Mouse (Mus musculus) heart, adult 2 months (tissue): ENCODE measurements at regions not wholly inside any gene's neighbourhood (a gene's known extent, or its start where the extent isn't known, plus 50 kb on each side); places are given as distances from the start of the nearest gene placed in this dataset.

Experiments
- CTCF ChIP-seq: fragments of 200-600 bp; IDR thresholded peaks from 2 replicates; pipeline ENCODE4 v1.8.1; 2022; ENCODE audit warnings: antibody characterized with exemption, mild to moderate bottlenecking, moderate library complexity
- EP300 ChIP-seq: fragments of 200-500 bp; IDR thresholded peaks from 2 replicates; pipeline ENCODE4 v1.6.1; 2011; ENCODE audit warnings: low read depth, low read length, control low read depth; ENCODE audit not compliant: insufficient read depth
- POLR2A ChIP-seq: fragments of 200-500 bp; IDR thresholded peaks from 2 replicates; pipeline ENCODE4 v1.6.1; 2011; ENCODE audit warnings: mild to moderate bottlenecking, low read depth, low read length, control low read depth; ENCODE audit not compliant: insufficient read depth

GRCm38 (mm10) chr9:30834565-30834905 lies 87.7 kb downstream of the Adamts15 start:
- TF ChIP-seq CTCF: no peak
- no peak for TF ChIP-seq EP300
- TF ChIP-seq POLR2A: no peak
